Mouse (Mus musculus) spleen, adult 2 months (tissue): ENCODE data around the gene Med12l.

ENCODE experiments used
- CTCF ChIP-seq: fragments of 200-500 bp; IDR thresholded peaks from 2 replicates; pipeline ENCODE4 v1.5.1; 2011; ENCODE audit warnings: mild to moderate bottlenecking, inconsistent platforms; ENCODE audit not compliant: insufficient read depth, insufficient read length, insufficient replicate concordance; ENCODE audit errors: extremely low read depth
- POLR2A ChIP-seq: fragments of 200-500 bp; IDR thresholded peaks from 2 replicates; pipeline ENCODE4 v1.6.1; 2011; ENCODE audit warnings: low read depth, low read length, inconsistent platforms

DNA sequence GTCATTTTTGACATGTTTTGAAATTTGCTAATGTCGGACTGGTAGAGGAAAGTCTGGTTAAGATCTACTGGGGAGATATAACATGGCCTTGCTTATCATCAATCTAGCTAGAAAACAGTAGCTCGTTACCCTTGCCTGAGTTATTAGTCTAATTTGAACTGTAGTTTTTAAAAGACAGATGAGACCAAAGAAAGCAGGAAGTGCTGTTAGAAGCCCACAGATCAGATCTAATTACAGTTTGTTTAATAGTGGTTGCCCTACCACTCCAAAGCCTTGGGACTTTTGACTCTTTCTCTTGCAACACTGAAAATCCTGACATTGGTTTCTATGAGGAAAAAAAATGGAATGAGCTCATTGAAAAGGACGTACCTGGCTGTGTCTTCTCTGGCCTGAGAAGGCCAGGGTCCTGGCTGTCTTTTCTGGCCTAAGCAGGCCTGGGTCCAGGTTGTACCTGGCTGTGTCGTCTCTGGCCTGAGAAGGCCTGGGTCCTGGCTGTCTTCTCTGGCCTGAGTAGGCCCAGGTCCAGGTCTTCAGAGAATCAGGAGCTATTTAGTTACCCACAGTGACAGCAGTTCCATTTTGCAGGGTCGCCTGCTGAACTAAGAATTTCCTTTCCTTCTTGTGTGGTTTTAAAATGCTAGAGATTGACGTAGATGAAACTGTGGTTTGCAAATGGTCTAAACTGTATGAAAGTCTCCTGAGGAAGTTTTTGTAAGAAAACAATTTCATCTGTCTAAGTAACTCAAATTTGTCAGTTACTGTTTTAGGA, 95.8 kb downstream of the Med12l start, which contains the start of gene Gpr171:
- TF ChIP-seq POLR2A (peak; percentile 31; the same call in 1 of the 2 replicates), CTCF (no peak)
